Mouse (Mus musculus) MEL (cell line): ENCODE results near the gene Lims1. TPM values are rescaled to one million over a fixed set of nuclear protein-coding genes. Genes with fewer than 3 reads are reported as not detected.

Experiments
- DNase-seq: peaks from one replicate; pipeline ENCODE4 v3.0.0; 2011; ENCODE audit warnings: low read depth, low spot score
- H3K27ac ChIP-seq: 2 replicates; pipeline ENCODE4 v1.5.1; 2012; ENCODE audit warnings: low read depth, mild to moderate bottlenecking, control low read depth, low read length, moderate library complexity; ENCODE audit not compliant: control insufficient read depth
- H3K27me3 ChIP-seq, 2 experiments: fragments of 150-350 bp in 1 of 2; sonication (generic) in 1 of 2; 2 replicates each; pipeline ENCODE4 v1.6.1; 2012; ENCODE audit warnings: low read length in 2 of 2, mild to moderate bottlenecking in 2 of 2, improper control_type of control experiment in 1 of 2, moderate library complexity in 1 of 2; ENCODE audit not compliant: insufficient read depth in 2 of 2, control insufficient read depth in 1 of 2
- H3K36me3 ChIP-seq, 2 experiments: 2 replicates each; pipeline ENCODE4 v1.6.1; 2012 to 2014; ENCODE audit warnings: low read length in 2 of 2, improper control_type of control experiment in 1 of 2, inconsistent platforms in 1 of 2, mild to moderate bottlenecking in 1 of 2; ENCODE audit not compliant: insufficient read depth in 2 of 2, control insufficient read depth in 1 of 2
- H3K4me1 ChIP-seq, 2 experiments: fragments of 150-350 bp in 1 of 2; sonication (generic) in 1 of 2; 2 replicates each; pipeline ENCODE4 v1.6.1; 2012; ENCODE audit warnings: low read length in 2 of 2, improper control_type of control experiment in 1 of 2, mild to moderate bottlenecking in 1 of 2; ENCODE audit not compliant: insufficient read depth in 2 of 2, control insufficient read depth in 1 of 2
- H3K4me3 ChIP-seq, 2 experiments: fragments of 150-350 bp in 1 of 2; sonication (generic) in 1 of 2; 2 replicates each; pipeline ENCODE4 v1.5.1; 2012; ENCODE audit warnings: low read depth in 2 of 2, low read length in 2 of 2, mild to moderate bottlenecking in 2 of 2, moderate library complexity in 2 of 2, control low read depth in 1 of 2, improper control_type of control experiment in 1 of 2; ENCODE audit not compliant: control insufficient read depth in 1 of 2, insufficient read depth in 1 of 2
- H3K79me2 ChIP-seq: 2 replicates; pipeline ENCODE4 v1.6.1; 2012; ENCODE audit warnings: mild to moderate bottlenecking, low read length, moderate library complexity; ENCODE audit not compliant: control insufficient read depth, poor library complexity, insufficient read depth
- H3K9ac ChIP-seq: 2 replicates; pipeline ENCODE4 v1.6.1; 2012; ENCODE audit warnings: low read depth, mild to moderate bottlenecking, control low read depth, low read length, moderate library complexity; ENCODE audit not compliant: control insufficient read depth, poor library complexity, severe bottlenecking
- H3K9me3 ChIP-seq: fragments of 150-350 bp; sonication (generic); replicated peaks from 2 replicates; pipeline ENCODE4 v1.6.1; 2012; ENCODE audit warnings: mild to moderate bottlenecking, low read length, improper control_type of control experiment, moderate library complexity; ENCODE audit not compliant: insufficient read depth
- BHLHE40 ChIP-seq: IDR thresholded peaks from 2 replicates; pipeline ENCODE4 v1.6.1; 2012; ENCODE audit warnings: low read depth, mild to moderate bottlenecking, inconsistent platforms, low read length, improper control_type of control experiment, borderline replicate concordance
- CHD1 ChIP-seq: IDR thresholded peaks from 2 replicates; pipeline ENCODE4 v1.6.1; 2012; ENCODE audit warnings: low read depth, mild to moderate bottlenecking, inconsistent platforms, low read length, improper control_type of control experiment
- CHD2 ChIP-seq: IDR thresholded peaks from 2 replicates; pipeline ENCODE4 v1.6.1; 2011; ENCODE audit warnings: low read length, improper control_type of control experiment
- CTCF ChIP-seq, 3 experiments: IDR thresholded peaks in 2 of 3; conservative IDR thresholded peaks in 1 of 3; 2 replicates each; pipeline ENCODE4 v1.5.1; 2011 to 2012; ENCODE audit warnings: low read length in 3 of 3, low read depth in 2 of 3, mild to moderate bottlenecking in 2 of 3, improper control_type of control experiment in 1 of 3, inconsistent platforms in 1 of 3, mixed read lengths in 1 of 3, moderate library complexity in 1 of 3; ENCODE audit not compliant: control insufficient read depth in 1 of 3, insufficient read depth in 1 of 3, poor library complexity in 1 of 3, severe bottlenecking in 1 of 3
- E2F4 ChIP-seq: IDR thresholded peaks from 2 replicates; pipeline ENCODE4 v1.6.1; 2011; ENCODE audit warnings: low read depth, low read length, improper control_type of control experiment, borderline replicate concordance
- ELF1 ChIP-seq: IDR thresholded peaks from 2 replicates; pipeline ENCODE4 v1.6.1; 2014; ENCODE audit warnings: low read depth, mild to moderate bottlenecking, inconsistent platforms, low read length, improper control_type of control experiment, moderate library complexity
- EP300 ChIP-seq, 2 experiments: IDR thresholded peaks; 2 replicates each; pipeline ENCODE4 v1.6.1; 2011; ENCODE audit warnings: improper control_type of control experiment in 2 of 2, low read length in 2 of 2, low read depth in 1 of 2, mild to moderate bottlenecking in 1 of 2
- ETS1 ChIP-seq: IDR thresholded peaks from 2 replicates; pipeline ENCODE4 v1.6.1; 2012; ENCODE audit warnings: low read depth, mild to moderate bottlenecking, inconsistent platforms, low read length, improper control_type of control experiment, moderate library complexity
- GABPA ChIP-seq: IDR thresholded peaks from 2 replicates; pipeline ENCODE4 v1.6.1; 2012; ENCODE audit warnings: low read depth, mild to moderate bottlenecking, inconsistent platforms, low read length, improper control_type of control experiment, moderate library complexity
- GATA1 ChIP-seq: IDR thresholded peaks from 2 replicates; pipeline ENCODE4 v1.6.1; 2011; ENCODE audit warnings: low read depth, low read length, improper control_type of control experiment
- HCFC1 ChIP-seq: IDR thresholded peaks from 2 replicates; pipeline ENCODE4 v1.6.1; 2012; ENCODE audit warnings: low read depth, mild to moderate bottlenecking, inconsistent platforms, low read length, improper control_type of control experiment, moderate library complexity
- JUND ChIP-seq: IDR thresholded peaks from 2 replicates; pipeline ENCODE4 v1.6.1; 2011; ENCODE audit warnings: low read depth, mild to moderate bottlenecking, improper control_type of control experiment, low read length
- KAT2A ChIP-seq: conservative IDR thresholded peaks from 2 replicates; pipeline ENCODE4 v1.6.1; 2012; ENCODE audit warnings: low read depth, low read length, improper control_type of control experiment, inconsistent platforms
- MAFK ChIP-seq: IDR thresholded peaks from 2 replicates; pipeline ENCODE4 v1.6.1; 2011; ENCODE audit warnings: low read depth, mild to moderate bottlenecking, low read length, improper control_type of control experiment, borderline replicate concordance
- MAX ChIP-seq: IDR thresholded peaks from 2 replicates; pipeline ENCODE4 v1.6.1; 2011; ENCODE audit warnings: low read length, improper control_type of control experiment
- MAZ ChIP-seq: IDR thresholded peaks from 2 replicates; pipeline ENCODE4 v1.6.1; 2012; ENCODE audit warnings: low read depth, mild to moderate bottlenecking, inconsistent platforms, low read length, improper control_type of control experiment
- MEF2A ChIP-seq: IDR thresholded peaks from 2 replicates; pipeline ENCODE4 v1.6.1; 2014; ENCODE audit warnings: low read depth, mild to moderate bottlenecking, inconsistent platforms, low read length, improper control_type of control experiment; ENCODE audit not compliant: poor library complexity, insufficient replicate concordance, severe bottlenecking; ENCODE audit errors: extremely low read depth
- MXI1 ChIP-seq: IDR thresholded peaks from 2 replicates; pipeline ENCODE4 v1.6.1; 2011; ENCODE audit warnings: mild to moderate bottlenecking, low read depth, low read length, improper control_type of control experiment
- MYC ChIP-seq: IDR thresholded peaks from 2 replicates; pipeline ENCODE4 v1.6.1; 2011; ENCODE audit warnings: low read depth, mild to moderate bottlenecking, low read length, improper control_type of control experiment, moderate library complexity
- NELFE ChIP-seq: IDR thresholded peaks from 2 replicates; pipeline ENCODE4 v1.6.1; 2011; ENCODE audit warnings: low read depth, low read length, improper control_type of control experiment
- POLR2A ChIP-seq, 2 experiments: IDR thresholded peaks; 2 replicates each; pipeline ENCODE4 v1.6.1; 2011 to 2012; ENCODE audit warnings: low read length in 2 of 2, mild to moderate bottlenecking in 2 of 2, control low read depth in 1 of 2, improper control_type of control experiment in 1 of 2, low read depth in 1 of 2, moderate library complexity in 1 of 2; ENCODE audit not compliant: control insufficient read depth in 1 of 2, insufficient read depth in 1 of 2, poor library complexity in 1 of 2
- POLR2AphosphoS2 ChIP-seq: IDR thresholded peaks from 2 replicates; pipeline ENCODE4 v1.6.1; 2011; ENCODE audit warnings: low read length, improper control_type of control experiment
- POLR2AphosphoS5 ChIP-seq: IDR thresholded peaks from 2 replicates; pipeline ENCODE4 v1.6.1; 2012; ENCODE audit warnings: low read depth, borderline replicate concordance, mild to moderate bottlenecking, inconsistent platforms, low read length, moderate library complexity, mixed read lengths
- RAD21 ChIP-seq: IDR thresholded peaks from 2 replicates; pipeline ENCODE4 v1.6.1; 2011; ENCODE audit warnings: mild to moderate bottlenecking, low read depth, low read length, improper control_type of control experiment
- RCOR1 ChIP-seq: IDR thresholded peaks from 2 replicates; pipeline ENCODE4 v1.6.1; 2012; ENCODE audit warnings: low read depth, mild to moderate bottlenecking, inconsistent platforms, low read length, improper control_type of control experiment
- SIN3A ChIP-seq: IDR thresholded peaks from 2 replicates; pipeline ENCODE4 v1.6.1; 2012; ENCODE audit warnings: low read length, improper control_type of control experiment, inconsistent platforms
- SMC3 ChIP-seq: IDR thresholded peaks from 2 replicates; pipeline ENCODE4 v1.6.1; 2011; ENCODE audit warnings: low read depth, low read length, improper control_type of control experiment
- TBP ChIP-seq: IDR thresholded peaks from 2 replicates; pipeline ENCODE4 v1.8.0; 2011; ENCODE audit warnings: low read depth, low read length, improper control_type of control experiment
- TCF12 ChIP-seq: IDR thresholded peaks from 2 replicates; pipeline ENCODE4 v1.6.1; 2014; ENCODE audit warnings: low read depth, mild to moderate bottlenecking, inconsistent platforms, low read length, improper control_type of control experiment, moderate library complexity
- UBTF ChIP-seq: IDR thresholded peaks from 2 replicates; pipeline ENCODE4 v1.6.1; 2012; ENCODE audit warnings: low read depth, mild to moderate bottlenecking, inconsistent platforms, low read length, improper control_type of control experiment, moderate library complexity, borderline replicate concordance; ENCODE audit not compliant: insufficient read depth
- USF1 ChIP-seq: IDR thresholded peaks from 2 replicates; pipeline ENCODE4 v1.6.1; 2014; ENCODE audit warnings: low read depth, mild to moderate bottlenecking, inconsistent platforms, low read length, improper control_type of control experiment, moderate library complexity
- ZC3H11A ChIP-seq: IDR thresholded peaks from 2 replicates; pipeline ENCODE4 v1.6.1; 2012; ENCODE audit warnings: low read depth, mild to moderate bottlenecking, inconsistent platforms, low read length, improper control_type of control experiment
- ZKSCAN1 ChIP-seq: IDR thresholded peaks from 2 replicates; pipeline ENCODE4 v1.6.1; 2012; ENCODE audit warnings: low read depth, mild to moderate bottlenecking, inconsistent platforms, low read length, improper control_type of control experiment, moderate library complexity
- ZMIZ1 ChIP-seq: IDR thresholded peaks from 2 replicates; pipeline ENCODE4 v1.6.1; 2012; ENCODE audit warnings: low read depth, mild to moderate bottlenecking, inconsistent platforms, low read length, improper control_type of control experiment, moderate library complexity
- ZNF384 ChIP-seq: IDR thresholded peaks from 2 replicates; pipeline ENCODE4 v1.6.1; 2012; ENCODE audit warnings: low read depth, mild to moderate bottlenecking, inconsistent platforms, low read length, improper control_type of control experiment
- polyA plus RNA-seq, 2 experiments: library from polyadenylated mRNA; stranded (reverse) in 1 of 2; unstranded in 1 of 2; fragments of >175 nt in 1 of 2; fragments of >200 nt in 1 of 2; gene quantifications; 2 replicates each; pipeline versions ENCODE4 v1.2.1 to v1.2.4; 2012; ENCODE audit warnings: low replicate concordance in 2 of 2, low read depth in 1 of 2; ENCODE audit not compliant: insufficient read length in 2 of 2, insufficient read depth in 1 of 2, missing spikeins in 1 of 2
- total RNA-seq: library from RNA; depleted of rRNA; stranded (reverse); fragments of 300-350 nt; gene quantifications from 2 replicates; pipeline ENCODE4 v1.2.3, GENCODE M21; 2012; rRNA removed

The Lims1 gene
- total RNA-seq = 28.5 and 32.4 TPM in 2 replicates
- polyA plus RNA-seq = 10 to 100 TPM in 1 of 2 experiments, not detected in 1; 24.9 TPM

- peaks cover 0 to 17% of the 10 kb centered on the region in 2 experiments; a peak in 2 of 4 replicates for H3K4me1 ChIP-seq
- H3K9ac ChIP-seq = peak within 1 kb of the TSS; percentile 89
- peaks cover 0 to 10% of the 10 kb centered on the region in 2 experiments; a peak in 2 of 4 replicates for H3K36me3 ChIP-seq
- H3K4me3 ChIP-seq = peak within 1 kb of the TSS; percentile 94 to 100
- no peaks in the 10 kb centered on the region for H3K27me3 ChIP-seq
- peaks cover 22% of the 10 kb centered on the region for H3K79me2 ChIP-seq
- H3K27ac ChIP-seq = peak within 1 kb of the TSS; percentile 53
- H3K9me3 ChIP-seq = no peaks in the 10 kb centered on the region
- DNase-seq = peak; percentile 98
- TF ChIP-seq E2F4 (no peak), ETS1 (no peak), TBP (peak; percentile 42; the same call in 1 of the 2 replicates), JUND (no peak), CTCF (IDR thresholded peaks at IDR 0.05 in 2 of 3, conservative IDR thresholded peaks at IDR 0.05 in 1 of 3; ENCODE audit: control insufficient read depth in 1 of 3, insufficient read depth in 1 of 3, low read depth in 2 of 3, low read length in 3 of 3, poor library complexity in 1 of 3, severe bottlenecking in 1 of 3) (no peak), MAZ (no peak), HCFC1 (peak; percentile 11; the same call in 1 of the 2 replicates), CHD1 (no peak), RCOR1 (no peak), USF1 (no peak), POLR2A (IDR thresholded peaks at IDR 0.05; ENCODE audit: control insufficient read depth in 1 of 2, insufficient read depth in 1 of 2, low read depth in 1 of 2, low read length in 2 of 2, poor library complexity in 1 of 2) (peak; percentile 69 to 71), MEF2A (no peak), EP300 (IDR thresholded peaks at IDR 0.05; ENCODE audit: low read depth in 1 of 2, low read length in 2 of 2) (no peak), MAFK (no peak), SMC3 (no peak), ZNF384 (no peak), KAT2A (no peak), BHLHE40 (no peak), MAX (peak; percentile 16; the same call in 1 of the 2 replicates), GABPA (no peak), POLR2AphosphoS5 (no peak), MXI1 (peak; percentile 59; the same call in 1 of the 2 replicates), CHD2 (no peak), ZMIZ1 (no peak), ELF1 (peak; percentile 14; the same call in 1 of the 2 replicates), UBTF (no peak), MYC (no peak), GATA1 (no peak), SIN3A (no peak), POLR2AphosphoS2 (no peak), NELFE (peak; percentile 56), ZC3H11A (no peak), RAD21 (no peak), TCF12 (peak; percentile 22; the same call in 1 of the 2 replicates), ZKSCAN1 (no peak)
Measured at GRCm38 (mm10) chr10:58323028-58323991, at the start of gene Lims1. Gene Lims1 (plus strand): TSS chr10:58323466.
